Mouse (Mus musculus) forebrain, postnatal 0 days (tissue): ENCODE data around the gene Rab27a. TPM values are rescaled to one million over a fixed set of nuclear protein-coding genes. Genes with fewer than 3 reads are reported as not detected.

Source experiments
- ATAC-seq: fragments of 200-750 bp; cut with Nextera tagmentation; 2 replicates; pipeline ENCODE4 v1.8.0; 2017; ENCODE audit warnings: mild to moderate bottlenecking, moderate library complexity
- DNase-seq: peaks from one replicate; pipeline ENCODE4 v3.0.0-alpha.2; 2015
- H3K27ac ChIP-seq: fragments of 300-500 bp; sonication (generic); 2 replicates; pipeline ENCODE4 v1.5.1; 2014; ENCODE audit warnings: low read depth, mild to moderate bottlenecking, antibody characterized with exemption, low read length, moderate library complexity, mixed read lengths
- H3K27me3 ChIP-seq: fragments of 300-500 bp; sonication (generic); 2 replicates; pipeline ENCODE4 v1.6.1; 2014; ENCODE audit warnings: mild to moderate bottlenecking, low read length, mixed read lengths; ENCODE audit not compliant: insufficient read depth
- H3K36me3 ChIP-seq: fragments of 300-500 bp; sonication (generic); 2 replicates; pipeline ENCODE4 v1.6.1; 2014; ENCODE audit warnings: mild to moderate bottlenecking, moderate library complexity; ENCODE audit not compliant: insufficient read depth
- H3K4me1 ChIP-seq: fragments of 300-500 bp; sonication (generic); 2 replicates; pipeline ENCODE4 v1.6.1; 2014; ENCODE audit warnings: antibody characterized with exemption; ENCODE audit not compliant: insufficient read depth
- H3K4me2 ChIP-seq: fragments of 300-500 bp; sonication (generic); 2 replicates; pipeline ENCODE4 v1.6.1; 2014; ENCODE audit warnings: low read depth, mild to moderate bottlenecking, moderate library complexity
- H3K4me3 ChIP-seq: fragments of 300-500 bp; sonication (generic); 2 replicates; pipeline ENCODE4 v1.5.1; 2014; ENCODE audit warnings: low read depth, low read length, mixed read lengths
- H3K9ac ChIP-seq: fragments of 300-500 bp; sonication (generic); 2 replicates; pipeline ENCODE4 v1.6.1; 2014; ENCODE audit warnings: mild to moderate bottlenecking
- H3K9me3 ChIP-seq: fragments of 300-500 bp; sonication (generic); 2 replicates; pipeline ENCODE4 v1.6.1; 2016; ENCODE audit warnings: low read length
- CTCF ChIP-seq: sonication (generic); IDR thresholded peaks from 2 replicates; pipeline ENCODE4 v1.5.1; 2016; ENCODE audit warnings: antibody characterized with exemption, control low read depth, low read depth
- WGBS: fragments of 180-500 bp; shearing (Covaris S2); extraction: QIAGEN DNeasy Blood & Tissue Kit; methylation state at CpG from one replicate; pipeline ENCODE4 v1.1.7; 2014; 5-methylcytosine and 5-hydroxymethylcytosine counted together
- polyA plus RNA-seq: library from polyadenylated mRNA; unstranded; fragments of >200 nt; fragmentation: Nextera tagmentation; extraction: Ambion mirVana; gene quantifications from 2 replicates; pipeline ENCODE4 v1.2.1, GENCODE M21; 2015
- total RNA-seq: library from RNA; depleted of rRNA; stranded (reverse); fragments of >200 nt; gene quantifications from 2 replicates; pipeline ENCODE4 v1.2.3, GENCODE M21; 2014

The Rab27a gene
- total and polyA plus RNA-seq, 2 experiments from 2014 or later: 2.3 to 5.6 TPM

- DNase-seq (peak; percentile 41), ATAC-seq (peak; percentile 89)
- H3K4me2 ChIP-seq: peak overlapping the region; percentile 27
- H3K4me3 ChIP-seq: no peak overlapping the region
- no peak overlapping the region for H3K9ac ChIP-seq
- H3K27ac ChIP-seq: peak overlapping the region; percentile 45; the same call in 1 of the 2 replicates
- TF ChIP-seq CTCF: no peak
- H3K4me1 ChIP-seq: no peaks in the 10 kb centered on the region
- H3K36me3 ChIP-seq: peaks cover 16% of the 10 kb centered on the region
- H3K27me3 ChIP-seq: no peaks in the 10 kb centered on the region
- H3K9me3 ChIP-seq: no peaks in the 10 kb centered on the region
- WGBS: 17% methylated on average over 16 of the region's 17 CpGs
These were observed 18.6 kb upstream of the Rab27a start for GRCm38 (mm10) chr9:73025818-73026636.

- Histone ChIP-seq H3K4me3 (no peak overlapping the region), H3K27me3 (no peaks in the 10 kb centered on the region), H3K4me1 (no peaks in the 10 kb centered on the region), H3K36me3 (peaks cover 27% of the 10 kb centered on the region), H3K27ac (no peak overlapping the region), H3K9ac (no peak overlapping the region), H3K4me2 (no peak overlapping the region), H3K9me3 (no peaks in the 10 kb centered on the region)
- TF ChIP-seq CTCF: no peak
- 93% methylated on average over 1 of the region's 1 CpGs for WGBS
- DNase-seq (no peak), ATAC-seq (no peak)
These were observed 14.2 kb upstream of the Rab27a start for GRCm38 (mm10) chr9:73030443-73030842.

- H3K9me3 ChIP-seq: no peaks in the 10 kb centered on the region
- peaks cover 27% of the 10 kb centered on the region for H3K36me3 ChIP-seq
- H3K4me1 ChIP-seq: no peaks in the 10 kb centered on the region
- no peaks in the 10 kb centered on the region for H3K27me3 ChIP-seq
- ATAC-seq (no peak), DNase-seq (no peak)
- WGBS: 76% methylated on average over 4 of the region's 4 CpGs
- H3K4me3 ChIP-seq: no peak overlapping the region
- no peak overlapping the region for H3K4me2 ChIP-seq
- no peak for TF ChIP-seq CTCF
- H3K9ac ChIP-seq: no peak overlapping the region
- H3K27ac ChIP-seq: no peak overlapping the region
These were observed 13.2 kb upstream of the Rab27a start for GRCm38 (mm10) chr9:73031421-73031820.

- ATAC-seq (no peak), DNase-seq (no peak)
- peak; percentile 18; the same call in 1 of the 2 replicates for TF ChIP-seq CTCF
- no peaks in the 10 kb centered on the region for H3K4me1 ChIP-seq
- H3K4me3 ChIP-seq: no peak overlapping the region
- H3K9me3 ChIP-seq: no peaks in the 10 kb centered on the region
- no peak overlapping the region for H3K9ac ChIP-seq
- peaks cover 27% of the 10 kb centered on the region for H3K36me3 ChIP-seq
- 97% methylated on average over 1 of the region's 1 CpGs for WGBS
- H3K27me3 ChIP-seq: no peaks in the 10 kb centered on the region
- H3K27ac ChIP-seq: no peak overlapping the region
- no peak overlapping the region for H3K4me2 ChIP-seq
These were observed 11.2 kb upstream of the Rab27a start for GRCm38 (mm10) chr9:73033406-73033805.

GRCm38 (mm10) chr9:73039222-73039945 lies 5.3 kb upstream of the Rab27a start:
- peak overlapping the region; percentile 73 for H3K4me3 ChIP-seq
- TF ChIP-seq CTCF: no peak
- H3K4me2 ChIP-seq: peak overlapping the region; percentile 64
- peak; percentile 91 for DNase-seq
- peaks cover 13% of the 10 kb centered on the region for H3K4me1 ChIP-seq
- no peaks in the 10 kb centered on the region for H3K9me3 ChIP-seq
- H3K9ac ChIP-seq: peak overlapping the region; percentile 69
- ATAC-seq: peak; percentile 91
- no peaks in the 10 kb centered on the region for H3K27me3 ChIP-seq
- H3K27ac ChIP-seq: peak overlapping the region; percentile 88
- WGBS: 4% methylated on average over 49 of the region's 49 CpGs
- H3K36me3 ChIP-seq: no peaks in the 10 kb centered on the region

- DNase-seq: no peak
- Histone ChIP-seq H3K9ac (peak within 1 kb of the TSS; percentile 69), H3K36me3 (no peaks in the 10 kb centered on the region), H3K4me3 (peak within 1 kb of the TSS; percentile 73), H3K27me3 (no peaks in the 10 kb centered on the region), H3K4me2 (peak within 1 kb of the TSS; percentile 64), H3K9me3 (no peaks in the 10 kb centered on the region), H3K27ac (peak within 1 kb of the TSS; percentile 88), H3K4me1 (peaks cover 15% of the 10 kb centered on the region)
- TF ChIP-seq CTCF: no peak
- no peak for ATAC-seq
- 29% methylated on average over 6 of the region's 6 CpGs for WGBS
These were observed 4.6 kb upstream of the Rab27a start, which contains the start of gene Pigb for GRCm38 (mm10) chr9:73040080-73040479. Pigb (minus strand) TSS chr9:73040378.

- no peak for TF ChIP-seq CTCF
- Histone ChIP-seq H3K9me3 (no peaks in the 10 kb centered on the region), H3K4me1 (peaks cover 7% of the 10 kb centered on the region), H3K27ac (no peak overlapping the region), H3K4me3 (peak overlapping the region; percentile 41), H3K9ac (peak overlapping the region; percentile 53; the same call in 1 of the 2 replicates), H3K4me2 (peak overlapping the region; percentile 85), H3K36me3 (no peaks in the 10 kb centered on the region), H3K27me3 (no peaks in the 10 kb centered on the region)
- no peak for ATAC-seq
- whole genome bisulfite sequencing: 13% methylated on average over 7 of the region's 7 CpGs
- no peak for DNase-seq
These were observed 550 bp downstream of the Rab27a start for GRCm38 (mm10) chr9:73045204-73045603.
